Mouse (Mus musculus) testis, postnatal 10 days (tissue): ENCODE results near the gene Gm45062.
A peak's percentile ranks its signal among the peaks of the same experiment; 100 is the strongest.

Experiments used
- DNase-seq: peaks from one replicate; pipeline ENCODE4 v3.0.0; 2021; ENCODE audit warnings: low spot score

Gm45062 gene

GRCm38 (mm10) chr6:8259004-8259666, at the start of gene Gm45062, which contains the start of the genes Rpa3 and Umad1:
Gene Gm45062, plus strand, starts transcription at chr6:8259450.
Gene Rpa3, minus strand, starts transcription at chr6:8259173.
Gene Umad1, plus strand, starts transcription at chr6:8259288.
- DNase-seq, result peak; percentile 95

- DNase-seq, result no peak
Measured at GRCm38 (mm10) chr6:8209866-8210186, 49.4 kb upstream of the Gm45062 start.

GRCm38 (mm10) chr6:8210661-8211060, 48.6 kb upstream of the Gm45062 start:
- DNase-seq, result no peak

- DNase-seq, result no peak
Measured at GRCm38 (mm10) chr6:8227035-8227434, 32.2 kb upstream of the Gm45062 start.

- no peak for DNase-seq
Measured at GRCm38 (mm10) chr6:8228596-8228995, 30.7 kb upstream of the Gm45062 start.

- DNase-seq, result no peak
Measured at GRCm38 (mm10) chr6:8258316-8258715, 934 bp upstream of the Gm45062 start.

GRCm38 (mm10) chr6:8259667-8260044, 406 bp downstream of the Gm45062 start:
- no peak for DNase-seq

GRCm38 (mm10) chr6:8271047-8271446, 11.8 kb downstream of the Gm45062 start:
- DNase-seq, result no peak

GRCm38 (mm10) chr6:8274387-8275054, 15.3 kb downstream of the Gm45062 start:
- DNase-seq, result peak; percentile 61

- peak; percentile 67 for DNase-seq
Measured at GRCm38 (mm10) chr6:8275098-8275497, 15.8 kb downstream of the Gm45062 start.

GRCm38 (mm10) chr6:8276431-8276830, 17.2 kb downstream of the Gm45062 start:
- no peak for DNase-seq

GRCm38 (mm10) chr6:8278426-8279002, 19.3 kb downstream of the Gm45062 start:
- DNase-seq, result no peak

- no peak for DNase-seq
Measured at GRCm38 (mm10) chr6:8283255-8283654, 24.0 kb downstream of the Gm45062 start.

- DNase-seq, result no peak
Measured at GRCm38 (mm10) chr6:8285401-8285960, 26.2 kb downstream of the Gm45062 start.

GRCm38 (mm10) chr6:8286146-8286545, 26.9 kb downstream of the Gm45062 start:
- DNase-seq, result no peak

- DNase-seq, result no peak
Measured at GRCm38 (mm10) chr6:8288755-8289580, 29.7 kb downstream of the Gm45062 start.

- DNase-seq, result no peak
Measured at GRCm38 (mm10) chr6:8294048-8294784, 35.0 kb downstream of the Gm45062 start.

GRCm38 (mm10) chr6:8299066-8299863, 40.0 kb downstream of the Gm45062 start:
- DNase-seq, result no peak

- DNase-seq, result no peak
Measured at GRCm38 (mm10) chr6:8307878-8308775, 48.9 kb downstream of the Gm45062 start.

GRCm38 (mm10) chr6:8312554-8312953, 53.3 kb downstream of the Gm45062 start:
- no peak for DNase-seq
